Mouse (Mus musculus): ENCODE measurements around the gene Mgme1.

- no peak for TF ChIP-seq CTCF (IDR thresholded peaks at IDR 0.05; ENCODE audit: borderline replicate concordance, insufficient read depth, low read depth, low read length)
- no peak for TF ChIP-seq POLR2A (IDR thresholded peaks at IDR 0.05; ENCODE audit: borderline replicate concordance, insufficient read depth, low read length)
These were observed 46.1 kb upstream of the Mgme1 start for GRCm38 (mm10) chr2:144224351-144224750.

Measured in cerebellum, adult 2 months (tissue).